Mouse (Mus musculus): ENCODE measurements around the gene Hspa12b. TPM values are rescaled to one million over a fixed set of nuclear protein-coding genes. Genes with fewer than 3 reads are reported as not detected.
A peak's percentile ranks its signal among the peaks of the same experiment; 100 is the strongest.

The Hspa12b gene
- polyA plus RNA-seq, 1 experiment from 2014 or later = 1.8 TPM

GRCm38 (mm10) chr2:131179990-131180587 lies 53.0 kb downstream of the Hspa12b start, which contains the start of gene Cenpb:
Gene Cenpb (minus strand): TSS chr2:131180067.
- H3K36me3 ChIP-seq (replicated peaks) = peaks cover 21% of the 10 kb centered on the region
- peak within 1 kb of the TSS; percentile 90 for H3K27ac ChIP-seq (replicated peaks)
- peak within 1 kb of the TSS; percentile 69 for H3K4me3 ChIP-seq (replicated peaks)
- peak within 1 kb of the TSS; percentile 85 for H3K9ac ChIP-seq
- H3K4me1 ChIP-seq (replicated peaks) = peaks cover 58% of the 10 kb centered on the region
- no peaks in the 10 kb centered on the region for H3K9me3 ChIP-seq (replicated peaks)
- no peaks in the 10 kb centered on the region for H3K27me3 ChIP-seq
- peak; percentile 84 for ATAC-seq (ENCODE audit: insufficient read depth)
- WGBS (ENCODE audit: insufficient replicate concordance) = 2% methylated on average over 57 of the region's 57 CpGs
- H3K4me2 ChIP-seq = peak within 1 kb of the TSS; percentile 95

DNA sequence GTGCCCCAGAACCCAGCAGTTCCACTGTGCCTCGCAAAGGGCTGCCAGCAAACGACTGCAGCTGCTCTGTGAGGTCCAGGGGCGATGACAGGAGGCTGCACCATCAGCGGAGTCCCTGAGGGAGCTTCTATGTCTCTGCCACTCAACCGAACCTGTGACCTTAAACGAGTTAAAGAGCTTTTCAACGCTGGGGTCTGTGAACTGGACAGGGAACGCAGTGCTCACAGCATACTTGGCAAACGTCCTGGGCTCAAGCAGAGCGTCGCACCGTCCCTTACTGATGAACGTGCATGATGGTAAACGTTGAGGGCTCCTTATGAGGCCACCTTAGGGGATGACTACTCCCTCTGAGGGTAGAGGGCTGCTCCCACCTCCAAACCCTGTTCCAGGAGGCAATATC lies 59.3 kb downstream of the Hspa12b start:
- WGBS (ENCODE audit: insufficient replicate concordance) = 3% methylated on average over 14 of the region's 14 CpGs
- Histone ChIP-seq H3K9me3 (replicated peaks) (no peaks in the 10 kb centered on the region), H3K4me3 (replicated peaks) (peak overlapping the region; percentile 90), H3K4me2 (peak overlapping the region; percentile 96), H3K27me3 (no peaks in the 10 kb centered on the region), H3K36me3 (replicated peaks) (peaks cover 36% of the 10 kb centered on the region), H3K4me1 (replicated peaks) (peaks cover 55% of the 10 kb centered on the region), H3K27ac (replicated peaks) (peak overlapping the region; percentile 97), H3K9ac (peak overlapping the region; percentile 95)
- peak; percentile 40 for ATAC-seq (ENCODE audit: insufficient read depth)

GRCm38 (mm10) chr2:131186771-131187601 lies 59.9 kb downstream of the Hspa12b start, which contains the start of the genes Cdc25b and Spef1:
Gene Cdc25b (plus strand): TSS chr2:131186949.
Gene Spef1 (minus strand): TSS chr2:131187282.
- peak within 1 kb of the TSS; percentile 96 for H3K4me2 ChIP-seq
- peak within 1 kb of the TSS; percentile 97 for H3K27ac ChIP-seq (replicated peaks)
- ATAC-seq (ENCODE audit: insufficient read depth) = peak; percentile 87
- H3K27me3 ChIP-seq = no peaks in the 10 kb centered on the region
- no peaks in the 10 kb centered on the region for H3K9me3 ChIP-seq (replicated peaks)
- H3K36me3 ChIP-seq (replicated peaks) = peaks cover 43% of the 10 kb centered on the region
- peaks cover 58% of the 10 kb centered on the region for H3K4me1 ChIP-seq (replicated peaks)
- under 1% methylated on average over 39 of the region's 43 CpGs for WGBS (ENCODE audit: insufficient replicate concordance)
- peak within 1 kb of the TSS; percentile 95 for H3K9ac ChIP-seq
- peak within 1 kb of the TSS; percentile 90 for H3K4me3 ChIP-seq (replicated peaks)

- peak overlapping the region; percentile 96 for H3K4me2 ChIP-seq
- peak overlapping the region; percentile 90 for H3K4me3 ChIP-seq (replicated peaks)
- H3K4me1 ChIP-seq (replicated peaks) = peaks cover 61% of the 10 kb centered on the region
- H3K36me3 ChIP-seq (replicated peaks) = peaks cover 49% of the 10 kb centered on the region
- WGBS (ENCODE audit: insufficient replicate concordance) = 36% methylated on average over 3 of the region's 3 CpGs
- peak overlapping the region; percentile 97 for H3K27ac ChIP-seq (replicated peaks)
- peak overlapping the region; percentile 95 for H3K9ac ChIP-seq
- H3K27me3 ChIP-seq = no peaks in the 10 kb centered on the region
- ATAC-seq (ENCODE audit: insufficient read depth) = no peak
- no peaks in the 10 kb centered on the region for H3K9me3 ChIP-seq (replicated peaks)
Observed at GRCm38 (mm10) chr2:131187602-131187922, 60.5 kb downstream of the Hspa12b start.

- peaks cover 56% of the 10 kb centered on the region for H3K36me3 ChIP-seq (replicated peaks)
- peak overlapping the region; percentile 90 for H3K4me3 ChIP-seq (replicated peaks)
- H3K27me3 ChIP-seq = no peaks in the 10 kb centered on the region
- H3K4me1 ChIP-seq (replicated peaks) = peaks cover 68% of the 10 kb centered on the region
- H3K9me3 ChIP-seq (replicated peaks) = no peaks in the 10 kb centered on the region
- no peak for ATAC-seq (ENCODE audit: insufficient read depth)
- 61% methylated on average over 5 of the region's 5 CpGs for whole genome bisulfite sequencing (ENCODE audit: insufficient replicate concordance)
- peak overlapping the region; percentile 97 for H3K27ac ChIP-seq (replicated peaks)
- H3K9ac ChIP-seq = peak overlapping the region; percentile 95
- peak overlapping the region; percentile 96 for H3K4me2 ChIP-seq
Observed at GRCm38 (mm10) chr2:131188311-131188710, 61.2 kb downstream of the Hspa12b start.

DNA sequence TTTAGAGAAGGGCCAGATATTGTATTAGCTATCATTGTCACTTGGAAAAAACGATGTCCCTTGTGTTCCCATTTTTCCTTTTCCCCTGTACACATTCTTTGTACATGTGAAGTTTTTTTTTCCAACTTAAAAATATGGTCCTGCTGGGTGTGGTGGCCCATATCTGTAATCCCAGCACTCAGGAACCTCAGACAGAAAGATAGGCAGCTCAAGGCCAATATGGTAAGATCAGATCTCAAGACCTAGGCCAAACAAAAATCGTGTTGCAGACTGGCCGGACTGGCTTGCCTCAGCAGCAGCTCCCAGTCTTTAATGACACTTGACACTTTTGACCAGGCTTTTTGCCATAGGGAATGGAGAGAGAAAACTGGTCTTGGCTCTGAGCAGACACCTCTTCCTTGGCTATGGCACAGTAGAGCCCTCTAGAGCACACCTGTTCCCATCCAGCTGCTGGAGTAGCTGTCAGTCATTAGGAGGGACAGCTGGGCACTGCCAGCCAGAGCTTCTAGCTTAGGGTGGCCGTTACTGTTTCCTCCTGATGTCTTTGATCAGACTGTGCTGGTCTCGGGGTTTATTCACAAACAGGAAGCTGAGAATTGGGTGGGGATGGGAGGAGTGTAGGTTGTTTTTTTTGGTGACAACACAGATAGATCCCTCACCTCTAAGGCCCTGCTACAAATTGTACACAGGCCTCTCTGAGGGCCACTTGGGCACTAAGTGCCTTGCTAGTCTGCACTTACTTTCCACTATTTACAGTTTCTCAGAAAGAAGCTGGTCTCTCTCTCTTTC lies 62.6 kb downstream of the Hspa12b start:
- 19% methylated on average over 5 of the region's 5 CpGs for WGBS (ENCODE audit: insufficient replicate concordance)
- peak; percentile 56 for ATAC-seq (ENCODE audit: insufficient read depth)
- H3K9me3 ChIP-seq (replicated peaks) = no peaks in the 10 kb centered on the region
- peaks cover 70% of the 10 kb centered on the region for H3K36me3 ChIP-seq (replicated peaks)
- no peaks in the 10 kb centered on the region for H3K27me3 ChIP-seq
- H3K4me2 ChIP-seq = peak overlapping the region; percentile 96
- peak overlapping the region; percentile 97 for H3K27ac ChIP-seq (replicated peaks)
- H3K4me1 ChIP-seq (replicated peaks) = peaks cover 81% of the 10 kb centered on the region
- peak overlapping the region; percentile 90 for H3K4me3 ChIP-seq (replicated peaks)
- H3K9ac ChIP-seq = peak overlapping the region; percentile 95

- 77% methylated on average over 10 of the region's 10 CpGs for WGBS (ENCODE audit: insufficient replicate concordance)
- H3K9ac ChIP-seq = peak overlapping the region; percentile 95
- H3K36me3 ChIP-seq (replicated peaks) = peaks cover 78% of the 10 kb centered on the region
Observed at GRCm38 (mm10) chr2:131190344-131191004, 63.4 kb downstream of the Hspa12b start.

DNA sequence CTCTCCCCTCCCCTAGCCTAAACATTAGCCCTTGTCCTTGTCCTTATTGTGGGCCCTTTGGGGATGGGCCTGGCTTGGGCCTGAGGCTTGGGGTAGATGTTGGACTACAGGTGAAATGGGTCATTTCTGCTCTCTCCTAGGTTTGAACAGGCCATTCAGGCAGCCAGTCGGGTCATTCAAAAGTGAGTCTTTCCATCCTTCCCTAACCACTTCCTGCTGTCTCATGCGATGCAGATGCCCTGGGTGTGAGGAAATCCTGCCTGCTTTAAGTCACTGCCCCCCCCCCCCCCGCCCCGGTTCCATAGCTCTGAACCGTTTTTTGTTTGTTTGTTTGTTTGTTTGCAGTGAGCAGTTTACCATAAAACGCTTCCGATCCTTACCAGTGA lies 63.9 kb downstream of the Hspa12b start:
- peaks cover 77% of the 10 kb centered on the region for H3K4me1 ChIP-seq (replicated peaks)
- H3K36me3 ChIP-seq (replicated peaks) = peaks cover 83% of the 10 kb centered on the region
- H3K9me3 ChIP-seq (replicated peaks) = no peaks in the 10 kb centered on the region
- H3K4me2 ChIP-seq = peak overlapping the region; percentile 96
- H3K9ac ChIP-seq = peak overlapping the region; percentile 95; the same call in 1 of the 2 replicates
- no peaks in the 10 kb centered on the region for H3K27me3 ChIP-seq
- ATAC-seq (ENCODE audit: insufficient read depth) = no peak
- WGBS (ENCODE audit: insufficient replicate concordance) = 71% methylated on average over 7 of the region's 7 CpGs
- peak overlapping the region; percentile 97 for H3K27ac ChIP-seq (replicated peaks)
- H3K4me3 ChIP-seq (replicated peaks) = peak overlapping the region; percentile 90

More at GRCm38 (mm10) chr2:131190344-131191004, 63.4 kb downstream of the Hspa12b start:
- H3K4me2 ChIP-seq = peak overlapping the region; percentile 96
- H3K27ac ChIP-seq (replicated peaks) = peak overlapping the region; percentile 97
- no peak for ATAC-seq (ENCODE audit: insufficient read depth)
- no peaks in the 10 kb centered on the region for H3K9me3 ChIP-seq (replicated peaks)
- H3K4me1 ChIP-seq (replicated peaks) = peaks cover 82% of the 10 kb centered on the region
- H3K4me3 ChIP-seq (replicated peaks) = peak overlapping the region; percentile 90
- no peaks in the 10 kb centered on the region for H3K27me3 ChIP-seq

Data from liver, embryonic 15.5 days (tissue).